Mouse (Mus musculus): Measurements from ENCODE around the gene Mrpl23. TPM values are rescaled to one million over a fixed set of nuclear protein-coding genes. Genes with fewer than 3 reads are reported as not detected.

The Mrpl23 gene
- polyA plus RNA-seq, 1 experiment from 2014 or later, result 35.6 TPM

- no peak overlapping the region for H3K27ac ChIP-seq (ENCODE audit: low read length)
- no peak overlapping the region for H3K4me2 ChIP-seq (replicated peaks; ENCODE audit: low read depth, low read length)
- H3K36me3 ChIP-seq (ENCODE audit: control insufficient read depth, insufficient read depth, low read length), result no peaks in the 10 kb centered on the region
- peaks cover 6% of the 10 kb centered on the region; the same call in 1 of the 2 replicates for H3K4me1 ChIP-seq (ENCODE audit: control insufficient read depth, insufficient read depth, low read length)
- H3K9me3 ChIP-seq (ENCODE audit: control insufficient read depth, low read depth, low read length), result peaks cover 2% of the 10 kb centered on the region; the same call in 1 of the 2 replicates
- no peak overlapping the region for H3K9ac ChIP-seq (replicated peaks; ENCODE audit: low read depth, low read length)
- 73% methylated on average over 3 of the region's 3 CpGs for WGBS
- no peak overlapping the region for H3K4me3 ChIP-seq (ENCODE audit: low read depth, low read length)
- ATAC-seq (ENCODE audit: insufficient number of reproducible peaks, insufficient read depth, low FRiP score, low read depth), result no peak
- H3K27me3 ChIP-seq (ENCODE audit: control insufficient read depth, insufficient read depth, low read length), result no peaks in the 10 kb centered on the region
Measured at GRCm38 (mm10) chr7:142585890-142586289, 53.4 kb downstream of the Mrpl23 start.

- Histone ChIP-seq H3K4me3 (ENCODE audit: low read depth, low read length) (no peak overlapping the region), H3K9me3 (ENCODE audit: control insufficient read depth, low read depth, low read length) (no peaks in the 10 kb centered on the region), H3K27me3 (ENCODE audit: control insufficient read depth, insufficient read depth, low read length) (no peaks in the 10 kb centered on the region), H3K4me2 (replicated peaks; ENCODE audit: low read depth, low read length) (no peak overlapping the region), H3K4me1 (ENCODE audit: control insufficient read depth, insufficient read depth, low read length) (peaks cover 12% of the 10 kb centered on the region; the same call in 1 of the 2 replicates), H3K27ac (ENCODE audit: low read length) (no peak overlapping the region), H3K36me3 (ENCODE audit: control insufficient read depth, insufficient read depth, low read length) (no peaks in the 10 kb centered on the region), H3K9ac (replicated peaks; ENCODE audit: low read depth, low read length) (no peak overlapping the region)
- WGBS, result 49% methylated on average over 9 of the region's 9 CpGs
- peak; percentile 16; the same call in 1 of the 2 replicates for ATAC-seq (ENCODE audit: insufficient number of reproducible peaks, insufficient read depth, low FRiP score, low read depth)
Measured at GRCm38 (mm10) chr7:142588282-142588941, 55.9 kb downstream of the Mrpl23 start.

MicroRNAs within 50 kb of the gene (microRNA counts, 519-probe panel; counts per million panel counts)
- 3,032 counts per million, percentile 53 among the panel's probes with 10 or more counts for microRNA mmu-miR-675-3p
- microRNA mmu-miR-675-5p, result 2,192 counts per million, percentile 30 among the panel's probes with 10 or more counts

Small RNA genes lying within 50 kb of the gene (microRNA-seq; reads per million reads assigned to microRNA genes)
- 198 reads per million, percentile 57 among the genes with 10 or more reads in this experiment for gene Mir675

Other genes with a start within 250 kb of the Mrpl23 start
- gene Krtap5-1, start 235.6 kb upstream of the Mrpl23 start, polyA plus RNA-seq (2014; fragmentation: Nextera tagmentation; extraction: Ambion mirVana), result not detected in 2 replicates
- gene Krtap5-4, start 229.1 kb upstream of the Mrpl23 start, polyA plus RNA-seq (2014; fragmentation: Nextera tagmentation; extraction: Ambion mirVana), result not detected in 2 replicates
- gene Ifitm10, start 158.9 kb upstream of the Mrpl23 start, polyA plus RNA-seq (2014; fragmentation: Nextera tagmentation; extraction: Ambion mirVana), result 1.2 and 2.5 TPM in 2 replicates
- gene Gm49369, start 150.0 kb upstream of the Mrpl23 start, polyA plus RNA-seq (2014; fragmentation: Nextera tagmentation; extraction: Ambion mirVana), result not detected in 2 replicates
- 267 and 273 TPM in 2 replicates for gene Ctsd, start 144.6 kb upstream of the Mrpl23 start, polyA plus RNA-seq (2014; fragmentation: Nextera tagmentation; extraction: Ambion mirVana)
- 4.8 and 6.6 TPM in 2 replicates for gene Syt8, start 97.8 kb upstream of the Mrpl23 start, polyA plus RNA-seq (2014; fragmentation: Nextera tagmentation; extraction: Ambion mirVana)
- 4.6 and 5.8 TPM in 2 replicates for gene Tnni2, start 90.9 kb upstream of the Mrpl23 start, polyA plus RNA-seq (2014; fragmentation: Nextera tagmentation; extraction: Ambion mirVana)
- gene Lsp1, start 71.9 kb upstream of the Mrpl23 start, polyA plus RNA-seq (2014; fragmentation: Nextera tagmentation; extraction: Ambion mirVana), result 194 and 211 TPM in 2 replicates
- gene Tnnt3, start 33.9 kb upstream of the Mrpl23 start, polyA plus RNA-seq (2014; fragmentation: Nextera tagmentation; extraction: Ambion mirVana), result 2.2 and 2.6 TPM in 2 replicates
- 1,256 and 1,341 TPM in 2 replicates for gene Igf2, start 134.1 kb downstream of the Mrpl23 start, polyA plus RNA-seq (2014; fragmentation: Nextera tagmentation; extraction: Ambion mirVana)
- not detected in 2 replicates for gene Gm49394, start 137.3 kb downstream of the Mrpl23 start, polyA plus RNA-seq (2014; fragmentation: Nextera tagmentation; extraction: Ambion mirVana)
- 10.7 TPM in 1 of 2 replicates, not detected in the other for gene Ins2, start 210.7 kb downstream of the Mrpl23 start, polyA plus RNA-seq (2014; fragmentation: Nextera tagmentation; extraction: Ambion mirVana)